Mouse (Mus musculus) kidney, embryonic 15.5 days (tissue): ENCODE results near the gene Zfp971. TPM values are rescaled to one million over a fixed set of nuclear protein-coding genes. Genes with fewer than 3 reads are reported as not detected.
"Not testable (repeated sequence)": the region's sequence is repeated elsewhere in the genome, so short reads cannot be mapped to it uniquely, and the experiment has no call there.

ENCODE experiments used
- ATAC-seq: fragments of 200-750 bp; cut with Nextera tagmentation; replicated peaks from 2 replicates; pipeline ENCODE4 v1.8.0; 2017; ENCODE audit warnings: moderate TSS enrichment; ENCODE audit not compliant: low FRiP score
- H3K27ac ChIP-seq: fragments of 300-500 bp; sonication (generic); 2 replicates; pipeline ENCODE4 v1.5.1; 2015; ENCODE audit warnings: mild to moderate bottlenecking, inconsistent platforms
- H3K27me3 ChIP-seq: fragments of 300-500 bp; sonication (generic); 2 replicates; pipeline ENCODE4 v1.6.1; 2015; ENCODE audit warnings: inconsistent platforms
- H3K36me3 ChIP-seq: fragments of 300-500 bp; sonication (generic); 2 replicates; pipeline ENCODE4 v1.6.1; 2015; ENCODE audit warnings: inconsistent platforms
- H3K4me1 ChIP-seq: fragments of 300-500 bp; sonication (generic); 2 replicates; pipeline ENCODE4 v1.6.1; 2015; ENCODE audit warnings: inconsistent platforms
- H3K4me2 ChIP-seq: fragments of 300-500 bp; sonication (generic); 2 replicates; pipeline ENCODE4 v1.6.1; 2015; ENCODE audit warnings: moderate library complexity, mild to moderate bottlenecking, inconsistent platforms
- H3K4me3 ChIP-seq: fragments of 300-500 bp; sonication (generic); replicated peaks from 2 replicates; pipeline ENCODE4 v1.5.1; 2015; ENCODE audit warnings: mild to moderate bottlenecking, inconsistent platforms
- H3K9ac ChIP-seq: fragments of 300-500 bp; sonication (generic); 2 replicates; pipeline ENCODE4 v1.6.1; 2015; ENCODE audit warnings: mild to moderate bottlenecking, inconsistent platforms
- H3K9me3 ChIP-seq: fragments of 300-500 bp; sonication (generic); replicated peaks from 2 replicates; pipeline ENCODE4 v1.6.1; 2016; ENCODE audit warnings: inconsistent platforms
- WGBS: fragments of 180-500 bp; shearing (Covaris S2); methylation state at CpG from one replicate; pipeline ENCODE4 v1.1.7; 2015; ENCODE audit warnings: mixed read lengths; 5-methylcytosine and 5-hydroxymethylcytosine counted together
- polyA plus RNA-seq: library from polyadenylated mRNA; unstranded; fragments of >200 nt; fragmentation: Nextera tagmentation; extraction: Ambion mirVana; gene quantifications from 2 replicates; pipeline ENCODE4 v1.2.1, GENCODE M21; 2015

The Zfp971 gene
- polyA plus RNA-seq, result 11.0 and 12.2 TPM in 2 replicates

DNA sequence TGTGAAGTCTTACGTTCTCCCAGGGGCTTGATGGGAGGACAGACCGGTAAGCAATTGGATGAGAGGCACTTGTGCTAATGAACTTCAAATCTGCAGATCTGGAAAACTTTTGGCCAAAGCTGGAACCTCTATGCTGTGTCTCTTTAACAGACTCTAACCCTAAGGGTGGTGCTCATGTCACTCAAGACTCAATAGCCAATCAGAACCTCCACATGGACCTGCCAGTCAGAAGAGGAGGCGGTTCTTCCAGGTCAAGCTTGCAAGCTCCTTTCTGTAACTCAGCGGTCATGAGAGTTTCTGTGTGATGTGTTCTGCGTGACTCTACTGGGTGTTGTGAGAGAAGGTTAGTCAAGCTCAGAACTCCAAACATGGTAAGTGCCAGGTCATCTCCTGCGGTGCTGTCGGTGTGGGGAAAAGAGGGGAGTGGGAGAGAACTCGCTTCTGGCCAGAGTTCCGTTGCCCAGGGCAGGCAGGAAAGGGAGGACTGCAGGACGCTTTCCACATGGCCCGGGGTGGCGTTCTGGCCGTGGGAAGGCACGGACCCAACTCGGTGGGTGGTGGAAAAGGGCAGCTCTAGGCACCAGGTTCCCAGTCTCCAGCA, at the start of gene Zfp971:
Gene Zfp971 (plus strand): TSS at position 274 of the 601 bp plus-strand sequence.
- 1% methylated on average over 14 of the region's 15 CpGs for WGBS
- Histone ChIP-seq H3K27ac (peak within 1 kb of the TSS; percentile 51; the same call in 1 of the 2 replicates), H3K4me3 (peak within 1 kb of the TSS; percentile 64), H3K4me2 (peak within 1 kb of the TSS; percentile 57), H3K9ac (peak within 1 kb of the TSS; percentile 66)
- H3K27me3 ChIP-seq, H3K4me1 ChIP-seq, H3K36me3 ChIP-seq, ATAC-seq, H3K9me3 ChIP-seq: not testable (repeated sequence)

DNA sequence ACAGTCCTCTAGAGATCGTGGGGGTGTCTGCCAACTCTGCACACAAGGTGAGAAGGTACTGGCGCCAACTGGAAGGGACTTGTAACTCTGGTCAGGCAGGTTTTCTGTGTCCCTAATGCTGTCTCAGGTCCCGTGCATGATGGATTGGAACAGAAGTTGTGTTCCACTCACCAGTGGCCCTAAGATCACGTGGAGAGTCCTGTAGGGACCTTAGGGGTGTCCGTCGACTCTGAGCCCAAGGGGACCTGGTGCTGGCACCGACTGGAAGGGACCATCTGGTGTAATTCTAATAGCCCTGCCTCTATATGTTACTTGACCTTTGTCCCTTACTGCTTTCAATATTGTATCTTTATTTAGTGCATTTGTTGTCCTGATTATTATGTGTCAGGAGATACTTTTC, 48.3 kb upstream of the Zfp971 start:
- H3K4me2 ChIP-seq, H3K27ac ChIP-seq, H3K36me3 ChIP-seq, H3K4me3 ChIP-seq, H3K9me3 ChIP-seq, H3K27me3 ChIP-seq, ATAC-seq, H3K9ac ChIP-seq, H3K4me1 ChIP-seq: not testable (repeated sequence)
- 83% methylated on average over 7 of the region's 7 CpGs for WGBS

DNA sequence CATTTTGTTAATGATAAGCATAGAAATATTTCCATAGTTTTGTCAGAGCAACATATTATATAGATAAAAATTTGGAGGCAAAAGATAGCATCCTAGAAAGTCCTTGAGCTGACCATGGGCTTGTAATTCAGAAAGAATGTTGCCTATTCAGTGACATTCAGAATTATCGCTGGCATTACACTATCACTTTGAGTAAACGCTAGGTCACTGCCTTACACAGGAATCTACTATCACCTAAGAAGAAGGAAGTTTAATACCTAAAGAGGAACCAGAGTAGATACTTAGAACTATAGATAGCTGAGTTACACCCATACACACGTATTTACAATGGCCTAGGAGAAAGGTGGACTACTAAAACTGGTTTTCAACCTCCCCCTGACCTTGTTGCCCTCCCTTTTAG, 3.6 kb upstream of the Zfp971 start:
- not testable (repeated sequence) for H3K27ac ChIP-seq, ATAC-seq, H3K9me3 ChIP-seq, H3K9ac ChIP-seq, H3K4me1 ChIP-seq, H3K27me3 ChIP-seq, H3K36me3 ChIP-seq, H3K4me3 ChIP-seq, H3K4me2 ChIP-seq
- 87% methylated on average over 3 of the region's 3 CpGs for WGBS

DNA sequence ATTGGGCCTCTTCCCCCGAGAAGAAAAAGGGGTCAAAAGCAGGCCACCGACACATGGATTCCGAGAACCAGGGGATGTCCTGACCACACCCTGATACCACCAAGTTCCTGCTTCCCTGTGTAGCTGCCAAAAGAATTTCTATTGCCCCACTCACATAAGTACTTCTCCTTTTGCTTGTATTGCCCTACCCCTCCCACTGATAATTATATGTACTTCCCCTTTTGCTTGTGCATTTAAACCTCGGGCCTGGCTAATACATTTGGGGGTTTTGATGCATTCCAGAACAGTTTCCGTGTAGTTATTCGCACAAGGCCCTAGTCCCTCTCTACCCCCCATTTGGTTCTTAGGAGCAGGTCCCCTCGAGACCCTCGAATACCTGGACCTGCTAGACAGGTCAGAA, 2.3 kb upstream of the Zfp971 start:
- H3K9me3 ChIP-seq, H3K4me3 ChIP-seq: not testable (repeated sequence)
- WGBS, result 80% methylated on average over 8 of the region's 8 CpGs

DNA sequence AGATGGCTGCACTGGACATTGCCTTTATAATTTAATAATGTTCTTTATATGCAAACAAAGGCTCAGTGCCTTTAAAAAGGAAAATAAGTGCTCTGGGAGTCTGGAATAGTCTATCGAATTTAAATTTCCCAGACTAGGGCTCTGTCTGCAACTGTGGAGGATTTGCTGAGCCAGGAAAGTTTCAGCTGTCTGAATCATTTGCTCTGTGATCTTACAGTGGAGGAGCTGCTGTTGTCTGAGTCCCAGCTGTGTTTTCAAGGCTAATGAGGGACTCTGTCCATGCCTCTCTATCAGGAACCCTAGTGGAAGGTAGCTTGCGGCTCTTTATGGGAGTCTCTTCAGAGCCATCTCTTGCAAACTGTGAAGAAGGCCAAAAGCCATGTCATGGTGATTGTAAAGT, 777 bp downstream of the Zfp971 start:
- H3K27me3 ChIP-seq, H3K4me1 ChIP-seq, ATAC-seq, H3K27ac ChIP-seq, H3K36me3 ChIP-seq, H3K9me3 ChIP-seq: not testable (repeated sequence)
- H3K4me2 ChIP-seq, result peak overlapping the region; percentile 57
- peak overlapping the region; percentile 64 for H3K4me3 ChIP-seq
- WGBS, result 11% methylated on average over 2 of the region's 2 CpGs
- H3K9ac ChIP-seq, result peak overlapping the region; percentile 66

More for the DNA sequence above, 2.3 kb upstream of the Zfp971 start:
- not testable (repeated sequence) for H3K36me3 ChIP-seq, H3K4me2 ChIP-seq, H3K27ac ChIP-seq, H3K27me3 ChIP-seq, H3K9ac ChIP-seq, H3K4me1 ChIP-seq, ATAC-seq

DNA sequence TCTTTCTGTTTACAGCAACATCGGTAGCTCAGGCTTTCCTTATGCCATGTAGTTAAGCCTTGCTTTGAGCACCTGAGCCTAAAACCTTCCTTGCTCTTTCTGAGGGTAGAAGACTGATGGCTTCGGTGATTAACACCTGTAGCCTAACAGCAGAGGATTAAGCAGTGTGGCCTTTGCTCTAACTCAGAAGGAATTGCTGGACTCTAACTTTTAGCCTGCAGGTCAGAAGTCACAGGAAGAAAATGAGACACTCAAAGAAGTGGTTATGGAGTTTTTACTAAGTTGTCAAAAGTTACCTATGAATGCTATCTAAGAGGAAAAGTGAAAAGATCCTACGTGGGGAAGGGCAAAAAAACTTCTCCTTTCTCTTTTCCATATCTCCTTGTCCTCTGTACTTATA, 4.5 kb downstream of the Zfp971 start:
- H3K36me3 ChIP-seq, H3K4me2 ChIP-seq, H3K27me3 ChIP-seq, H3K9ac ChIP-seq, H3K27ac ChIP-seq, H3K4me1 ChIP-seq, H3K9me3 ChIP-seq, ATAC-seq, H3K4me3 ChIP-seq: not testable (repeated sequence)
- WGBS, result 88% methylated on average over 3 of the region's 3 CpGs

DNA sequence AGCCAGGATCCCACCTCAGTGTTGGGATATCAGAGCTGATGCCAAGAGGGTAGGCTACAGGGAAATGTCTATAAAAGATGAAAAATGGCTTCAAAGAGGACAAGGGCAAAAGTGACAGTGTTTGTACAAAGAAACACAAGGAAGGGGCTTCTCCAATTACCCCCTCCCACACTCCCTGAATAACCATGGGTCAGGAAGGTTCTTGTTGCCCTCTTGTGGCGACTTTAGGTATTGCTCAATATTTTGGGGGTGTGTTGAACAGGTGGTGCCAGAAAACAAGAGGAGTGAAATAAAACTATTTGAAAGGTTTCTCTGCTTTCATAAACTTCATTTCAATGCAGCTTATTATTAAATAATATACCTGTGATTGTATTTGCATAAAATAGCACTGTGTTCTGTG, 35.1 kb downstream of the Zfp971 start:
- no peak overlapping the region for H3K9ac ChIP-seq
- no peak overlapping the region for H3K27ac ChIP-seq
- no peaks in the 10 kb centered on the region for H3K27me3 ChIP-seq
- ATAC-seq, result no peak
- WGBS, result 9% methylated on average over 1 of the region's 1 CpGs
- no peaks in the 10 kb centered on the region for H3K4me1 ChIP-seq
- H3K4me3 ChIP-seq, result no peak overlapping the region
- H3K9me3 ChIP-seq, result 0 out of 2 replicates have a peak, but pooled peaks cover 3% of the 10 kb centered on the region
- no peak overlapping the region for H3K4me2 ChIP-seq
- peaks cover 12% of the 10 kb centered on the region for H3K36me3 ChIP-seq

DNA sequence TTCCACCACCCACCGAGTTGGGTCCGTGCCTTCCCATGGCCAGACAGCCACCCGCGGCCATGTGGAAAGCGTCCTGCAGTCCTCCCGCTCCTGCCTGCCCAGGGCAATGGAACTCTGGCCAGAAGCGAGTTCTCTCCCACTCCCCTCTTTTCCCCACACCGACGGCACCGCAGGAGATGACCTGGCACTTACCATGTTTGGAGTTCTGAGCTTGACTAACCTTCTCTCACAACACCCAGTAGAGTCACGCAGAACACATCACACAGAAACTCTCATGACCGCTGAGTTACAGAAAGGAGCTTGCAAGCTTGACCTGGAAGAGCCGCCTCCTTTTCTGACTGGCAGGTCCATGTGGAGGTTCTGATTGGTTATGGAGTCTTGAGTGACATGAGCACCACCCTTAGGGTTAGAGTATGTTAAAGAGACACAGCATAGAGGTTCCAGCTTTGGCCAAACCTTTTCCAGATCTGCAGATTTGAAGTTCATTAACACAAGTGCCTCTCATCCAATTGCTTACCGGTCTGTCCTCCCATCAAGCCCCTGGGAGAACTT, 55.2 kb downstream of the Zfp971 start, which contains the start of gene Zfp931:
Gene Zfp931 (minus strand): TSS at position 311 of the 552 bp plus-strand sequence.
- not testable (repeated sequence) for H3K9me3 ChIP-seq, H3K36me3 ChIP-seq, H3K27ac ChIP-seq, ATAC-seq, H3K27me3 ChIP-seq, H3K4me1 ChIP-seq
- WGBS, result 0% methylated on average over 3 of the region's 14 CpGs
- Histone ChIP-seq H3K4me3 (peak within 1 kb of the TSS; percentile 49), H3K4me2 (peak within 1 kb of the TSS; percentile 56), H3K9ac (0 out of 2 replicates have a peak within 1 kb of the TSS, but pooled peaks have one; percentile 31)

Other genes starting within 250 kb of the Zfp971 start
- gene Gm14325, start 182.9 kb upstream of the Zfp971 start, polyA plus RNA-seq, result 33.4 and 38.3 TPM in 2 replicates
- 3.2 and 3.7 TPM in 2 replicates for gene Gm14327, start 126.2 kb upstream of the Zfp971 start, polyA plus RNA-seq
- gene Zfp972, start 97.7 kb upstream of the Zfp971 start, polyA plus RNA-seq, result 0.32 and 0.40 TPM in 2 replicates
- gene Gm14326, start 66.0 kb upstream of the Zfp971 start, polyA plus RNA-seq, result 13.9 and 16.2 TPM in 2 replicates
- gene Zfp931, start 55.2 kb downstream of the Zfp971 start, polyA plus RNA-seq, result 18.2 and 19.0 TPM in 2 replicates
- 0.85 and 1.5 TPM in 2 replicates for gene Phactr3, start 95.7 kb downstream of the Zfp971 start, polyA plus RNA-seq